Mouse (Mus musculus): ENCODE measurements around the gene Nap1l5. TPM values are rescaled to one million over a fixed set of nuclear protein-coding genes. Genes with fewer than 3 reads are reported as not detected.

Gene Nap1l5
- total and polyA plus RNA-seq, 2 experiments from 2014 or later = 152 to 257 TPM

DNA sequence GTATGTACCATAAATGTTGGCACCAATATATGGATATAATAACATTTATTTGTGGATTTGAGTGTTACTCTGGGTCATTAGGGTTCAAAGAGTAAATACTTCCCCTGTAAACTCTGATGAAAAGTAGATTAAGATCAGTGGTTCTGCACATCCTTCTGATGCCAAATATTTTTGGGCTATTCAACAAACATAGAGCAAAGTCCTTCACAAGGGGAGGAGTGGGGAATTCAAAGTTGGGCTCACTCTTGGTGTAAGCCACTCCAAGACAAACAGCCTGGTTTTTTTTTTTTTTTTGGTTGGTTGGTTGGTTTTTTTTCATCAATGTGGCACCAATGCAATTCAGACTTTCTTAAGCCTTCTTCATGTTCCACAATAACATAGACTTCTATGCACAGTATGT, 30.9 kb upstream of the Nap1l5 start:
- Histone ChIP-seq H3K27ac (ENCODE audit: low read depth, low read length) (no peak overlapping the region), H3K9ac (no peak overlapping the region), H3K4me3 (ENCODE audit: low read depth, low read length) (no peak overlapping the region), H3K4me2 (ENCODE audit: low read depth) (no peak overlapping the region), H3K36me3 (ENCODE audit: insufficient read depth) (peaks cover 6% of the 10 kb centered on the region; the same call in 1 of the 2 replicates), H3K27me3 (ENCODE audit: insufficient read depth, low read length) (no peaks in the 10 kb centered on the region), H3K4me1 (ENCODE audit: insufficient read depth) (0 out of 2 replicates have a peak, but pooled peaks cover 7% of the 10 kb centered on the region), H3K9me3 (ENCODE audit: low read length) (no peaks in the 10 kb centered on the region)
- ATAC-seq (no peak), DNase-seq (no peak)
- TF ChIP-seq CTCF (IDR thresholded peaks at IDR 0.05; ENCODE audit: low read depth) = no peak

DNA sequence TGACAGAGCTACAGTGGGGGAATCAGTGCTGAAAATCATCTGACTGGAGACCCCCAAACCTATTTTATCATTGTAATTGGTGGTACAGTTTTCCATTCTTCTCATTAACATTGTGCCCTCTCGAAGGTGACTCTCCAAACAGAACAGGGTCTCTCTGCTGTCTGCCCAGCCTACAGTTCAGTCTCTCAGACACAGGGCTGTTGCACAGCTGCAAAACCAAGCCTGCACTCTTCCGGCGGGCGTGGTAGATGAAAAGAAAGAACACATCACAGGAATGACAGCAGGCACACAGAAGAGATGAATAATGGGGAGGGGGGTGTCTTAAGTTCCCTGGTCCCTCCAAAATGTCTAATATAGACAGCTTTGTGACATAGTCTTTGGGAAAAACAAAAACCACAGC, 27.3 kb upstream of the Nap1l5 start:
- 19% methylated on average over 4 of the region's 4 CpGs for WGBS
- peak; percentile 22 for DNase-seq
- no peak for ATAC-seq

DNA sequence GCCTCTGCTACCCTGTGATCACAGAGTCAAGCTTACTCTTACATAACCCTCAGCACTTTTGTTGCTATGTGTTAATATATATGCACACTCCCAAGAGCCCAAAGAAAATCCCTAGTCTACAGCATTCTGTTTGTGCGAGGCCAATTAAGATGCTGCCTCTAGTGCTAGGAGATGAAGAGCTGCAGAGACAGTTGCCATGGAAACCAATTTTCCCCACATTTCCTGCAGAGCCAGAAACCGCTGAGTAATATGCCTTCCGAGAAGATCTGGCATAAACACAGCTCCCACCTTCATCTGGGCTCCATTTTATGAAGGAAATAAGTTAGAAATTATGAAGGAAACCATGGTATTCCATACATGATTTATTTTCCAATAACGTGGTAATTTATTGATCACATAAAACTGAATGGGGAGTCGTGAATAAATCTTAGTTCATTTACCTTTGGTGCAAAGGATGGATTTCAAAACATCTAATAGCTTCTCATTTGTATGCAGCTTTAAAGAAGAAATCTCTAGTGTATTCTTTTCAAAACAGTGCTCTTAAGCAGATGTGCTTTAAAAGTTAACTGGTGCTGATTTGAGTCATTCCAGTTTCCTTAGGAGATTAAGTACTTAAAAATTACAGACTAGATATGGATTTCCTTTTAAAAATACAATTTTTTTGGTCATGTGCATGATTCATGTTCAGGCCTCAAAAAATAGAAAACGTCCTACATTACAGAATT, 26.5 kb upstream of the Nap1l5 start:
- WGBS = 18% methylated on average over 6 of the region's 6 CpGs
- H3K4me1 ChIP-seq (ENCODE audit: insufficient read depth) = 0 out of 2 replicates have a peak, but pooled peaks cover 10% of the 10 kb centered on the region

More for the DNA sequence above, 27.3 kb upstream of the Nap1l5 start:
- no peak overlapping the region for H3K9ac ChIP-seq
- no peak overlapping the region for H3K4me2 ChIP-seq (ENCODE audit: low read depth)
- no peaks in the 10 kb centered on the region for H3K27me3 ChIP-seq (ENCODE audit: insufficient read depth, low read length)
- no peak overlapping the region for H3K4me3 ChIP-seq (ENCODE audit: low read depth, low read length)
- H3K4me1 ChIP-seq (ENCODE audit: insufficient read depth) = 0 out of 2 replicates have a peak, but pooled peaks cover 10% of the 10 kb centered on the region
- peak overlapping the region; percentile 75 for H3K27ac ChIP-seq (ENCODE audit: low read depth, low read length)
- no peak for TF ChIP-seq CTCF (IDR thresholded peaks at IDR 0.05; ENCODE audit: low read depth)
- peaks cover 6% of the 10 kb centered on the region; the same call in 1 of the 2 replicates for H3K36me3 ChIP-seq (ENCODE audit: insufficient read depth)
- no peaks in the 10 kb centered on the region for H3K9me3 ChIP-seq (ENCODE audit: low read length)

DNA sequence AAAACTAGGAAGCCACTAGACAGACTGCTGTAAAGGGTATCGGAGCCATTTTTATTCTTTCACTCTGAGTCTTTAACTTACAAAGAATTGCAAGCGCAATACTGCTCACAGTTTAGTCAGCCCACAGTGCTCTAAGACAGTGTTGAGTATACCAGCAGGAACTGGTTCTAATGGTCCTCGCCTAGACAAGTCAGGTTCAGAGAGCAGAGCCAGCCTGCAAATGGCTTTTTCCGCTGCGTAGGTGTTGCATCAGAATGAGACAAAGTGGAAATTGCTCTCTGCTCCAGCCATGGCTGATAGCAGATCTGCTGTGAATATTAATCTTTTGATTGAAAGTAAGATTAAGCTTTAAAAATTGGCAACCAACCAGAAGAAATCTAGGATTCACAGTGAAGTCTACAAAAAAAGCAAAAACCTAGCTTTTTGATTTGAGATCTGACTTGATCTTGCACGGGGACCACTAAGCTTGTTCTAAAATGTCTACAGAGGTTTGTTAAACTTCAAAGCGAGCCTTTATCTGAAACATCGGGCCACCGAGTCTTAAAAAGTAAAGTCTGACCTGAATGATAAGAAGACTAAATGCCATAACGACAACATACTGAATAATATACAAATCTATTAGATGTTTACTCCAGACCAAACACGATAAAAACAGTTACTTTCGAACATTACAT, 25.8 kb upstream of the Nap1l5 start:
- WGBS = 30% methylated on average over 12 of the region's 12 CpGs
- DNase-seq = peak; percentile 50

More for the DNA sequence above, 26.5 kb upstream of the Nap1l5 start:
- H3K4me2 ChIP-seq (ENCODE audit: low read depth) = peak overlapping the region; percentile 27
- H3K27me3 ChIP-seq (ENCODE audit: insufficient read depth, low read length) = no peaks in the 10 kb centered on the region
- peak overlapping the region; percentile 75 for H3K27ac ChIP-seq (ENCODE audit: low read depth, low read length)
- no peaks in the 10 kb centered on the region for H3K9me3 ChIP-seq (ENCODE audit: low read length)
- TF ChIP-seq CTCF (IDR thresholded peaks at IDR 0.05; ENCODE audit: low read depth) = peak; percentile 57
- ATAC-seq (peak; percentile 93), DNase-seq (peak; percentile 93)
- no peak overlapping the region for H3K4me3 ChIP-seq (ENCODE audit: low read depth, low read length)
- H3K9ac ChIP-seq = no peak overlapping the region
- H3K36me3 ChIP-seq (ENCODE audit: insufficient read depth) = peaks cover 6% of the 10 kb centered on the region; the same call in 1 of the 2 replicates

DNA sequence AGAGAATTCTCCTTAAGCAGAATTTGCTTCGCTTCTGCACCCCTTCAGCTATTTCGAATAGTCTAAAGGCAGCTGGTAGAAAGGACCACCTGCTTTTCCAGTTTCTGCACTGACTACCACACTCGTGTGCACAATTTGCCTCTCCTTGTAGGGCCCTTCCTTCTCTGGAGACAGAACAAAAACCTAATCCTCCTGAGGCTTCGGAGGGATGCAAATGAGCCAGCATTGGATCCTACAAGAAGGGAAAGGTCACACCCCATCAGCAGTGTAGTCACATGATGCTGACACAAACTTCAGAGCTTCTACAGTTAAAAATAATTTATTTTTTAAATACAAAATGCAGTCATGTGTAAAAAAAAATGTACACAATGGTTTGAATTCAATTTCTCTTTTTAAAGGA, 24.3 kb upstream of the Nap1l5 start:
- H3K27ac ChIP-seq (ENCODE audit: low read depth, low read length) = no peak overlapping the region
- no peak overlapping the region for H3K4me2 ChIP-seq (ENCODE audit: low read depth)
- ATAC-seq = no peak
- no peaks in the 10 kb centered on the region for H3K27me3 ChIP-seq (ENCODE audit: insufficient read depth, low read length)
- H3K4me3 ChIP-seq (ENCODE audit: low read depth, low read length) = no peak overlapping the region
- no peak for TF ChIP-seq CTCF (IDR thresholded peaks at IDR 0.05; ENCODE audit: low read depth)
- H3K4me1 ChIP-seq (ENCODE audit: insufficient read depth) = 0 out of 2 replicates have a peak, but pooled peaks cover 10% of the 10 kb centered on the region
- H3K9me3 ChIP-seq (ENCODE audit: low read length) = no peaks in the 10 kb centered on the region
- H3K36me3 ChIP-seq (ENCODE audit: insufficient read depth) = peaks cover 6% of the 10 kb centered on the region; the same call in 1 of the 2 replicates
- 52% methylated on average over 4 of the region's 4 CpGs for WGBS
- H3K9ac ChIP-seq = no peak overlapping the region
- DNase-seq = no peak

More for the DNA sequence above, 25.8 kb upstream of the Nap1l5 start:
- Histone ChIP-seq H3K27me3 (ENCODE audit: insufficient read depth, low read length) (no peaks in the 10 kb centered on the region), H3K4me2 (ENCODE audit: low read depth) (peak overlapping the region; percentile 27), H3K36me3 (ENCODE audit: insufficient read depth) (peaks cover 6% of the 10 kb centered on the region; the same call in 1 of the 2 replicates), H3K9ac (no peak overlapping the region), H3K4me1 (ENCODE audit: insufficient read depth) (0 out of 2 replicates have a peak, but pooled peaks cover 10% of the 10 kb centered on the region), H3K4me3 (ENCODE audit: low read depth, low read length) (no peak overlapping the region), H3K9me3 (ENCODE audit: low read length) (no peaks in the 10 kb centered on the region), H3K27ac (ENCODE audit: low read depth, low read length) (peak overlapping the region; percentile 75)
- ATAC-seq = peak; percentile 14
- no peak for TF ChIP-seq CTCF (IDR thresholded peaks at IDR 0.05; ENCODE audit: low read depth)

DNA sequence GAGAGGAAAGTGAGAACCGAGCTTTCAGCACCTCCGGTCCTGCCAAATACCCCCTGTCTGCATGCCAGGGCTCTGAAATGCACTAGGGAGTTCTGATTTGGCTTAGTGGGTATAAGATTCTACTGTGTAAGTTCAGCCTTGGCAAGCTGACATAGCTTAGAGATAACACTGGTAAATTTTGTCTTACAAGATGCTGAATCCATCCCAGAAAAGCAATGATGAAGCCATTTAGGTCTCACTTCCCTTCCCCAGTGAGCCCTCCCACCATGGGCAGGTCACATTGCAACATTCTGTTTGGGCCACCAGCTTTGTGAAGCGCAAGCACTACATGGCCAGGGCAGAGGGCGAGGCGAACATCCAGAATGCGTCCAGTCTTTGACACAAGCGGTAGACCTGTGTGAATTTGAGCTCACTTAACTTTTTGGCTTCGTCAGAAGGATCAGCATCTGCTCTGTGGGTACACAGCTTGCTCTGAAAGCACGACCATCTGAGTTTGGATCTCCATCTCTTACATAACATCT, 23.1 kb upstream of the Nap1l5 start:
- no peak overlapping the region for H3K4me2 ChIP-seq (ENCODE audit: low read depth)
- TF ChIP-seq CTCF (IDR thresholded peaks at IDR 0.05; ENCODE audit: low read depth) = no peak
- no peak overlapping the region for H3K9ac ChIP-seq
- no peak overlapping the region for H3K27ac ChIP-seq (ENCODE audit: low read depth, low read length)
- H3K9me3 ChIP-seq (ENCODE audit: low read length) = no peaks in the 10 kb centered on the region
- peaks cover 2% of the 10 kb centered on the region; the same call in 1 of the 2 replicates for H3K36me3 ChIP-seq (ENCODE audit: insufficient read depth)
- 71% methylated on average over 9 of the region's 9 CpGs for WGBS
- no peak overlapping the region for H3K4me3 ChIP-seq (ENCODE audit: low read depth, low read length)
- ATAC-seq = peak; percentile 68
- no peaks in the 10 kb centered on the region for H3K27me3 ChIP-seq (ENCODE audit: insufficient read depth, low read length)
- DNase-seq = peak; percentile 77
- 0 out of 2 replicates have a peak, but pooled peaks cover 10% of the 10 kb centered on the region for H3K4me1 ChIP-seq (ENCODE audit: insufficient read depth)

All from forebrain, postnatal 0 days (tissue).